Mouse (Mus musculus): ENCODE measurements around the gene Bicdl1. TPM values are rescaled to one million over a fixed set of nuclear protein-coding genes. Genes with fewer than 3 reads are reported as not detected.

Gene Bicdl1
- polyA plus RNA-seq, 1 experiment from 2014 or later, result 9.7 TPM

- Histone ChIP-seq H3K4me2 (ENCODE audit: low read depth, low read length) (no peak overlapping the region), H3K9me3 (ENCODE audit: control insufficient read depth, low read length) (no peaks in the 10 kb centered on the region), H3K36me3 (ENCODE audit: control insufficient read depth, insufficient read depth, low read length) (no peaks in the 10 kb centered on the region), H3K27me3 (replicated peaks; ENCODE audit: control insufficient read depth, insufficient read depth, low read length) (no peaks in the 10 kb centered on the region), H3K9ac (ENCODE audit: low read depth, low read length) (no peak overlapping the region), H3K27ac (ENCODE audit: low read length) (no peak overlapping the region), H3K4me3 (ENCODE audit: low read length) (no peak overlapping the region), H3K4me1 (ENCODE audit: control insufficient read depth, insufficient read depth, low read length) (no peaks in the 10 kb centered on the region)
- ATAC-seq, result no peak
- 84% methylated on average over 3 of the region's 3 CpGs for WGBS
Measured at GRCm38 (mm10) chr5:115717106-115717505, 14.3 kb downstream of the Bicdl1 start.

- Histone ChIP-seq H3K9ac (ENCODE audit: low read depth, low read length) (no peak overlapping the region), H3K4me1 (ENCODE audit: control insufficient read depth, insufficient read depth, low read length) (no peaks in the 10 kb centered on the region), H3K4me3 (ENCODE audit: low read length) (no peak overlapping the region), H3K9me3 (ENCODE audit: control insufficient read depth, low read length) (no peaks in the 10 kb centered on the region), H3K27ac (ENCODE audit: low read length) (no peak overlapping the region), H3K4me2 (ENCODE audit: low read depth, low read length) (no peak overlapping the region), H3K27me3 (replicated peaks; ENCODE audit: control insufficient read depth, insufficient read depth, low read length) (no peaks in the 10 kb centered on the region), H3K36me3 (ENCODE audit: control insufficient read depth, insufficient read depth, low read length) (no peaks in the 10 kb centered on the region)
- 60% methylated on average over 6 of the region's 6 CpGs for WGBS
- ATAC-seq, result no peak
Measured at GRCm38 (mm10) chr5:115716426-115716825, 15.0 kb downstream of the Bicdl1 start.

- Histone ChIP-seq H3K9me3 (ENCODE audit: control insufficient read depth, low read length) (no peaks in the 10 kb centered on the region), H3K36me3 (ENCODE audit: control insufficient read depth, insufficient read depth, low read length) (no peaks in the 10 kb centered on the region), H3K27me3 (replicated peaks; ENCODE audit: control insufficient read depth, insufficient read depth, low read length) (no peaks in the 10 kb centered on the region), H3K9ac (ENCODE audit: low read depth, low read length) (no peak overlapping the region), H3K4me3 (ENCODE audit: low read length) (no peak overlapping the region), H3K4me2 (ENCODE audit: low read depth, low read length) (no peak overlapping the region), H3K4me1 (ENCODE audit: control insufficient read depth, insufficient read depth, low read length) (no peaks in the 10 kb centered on the region), H3K27ac (ENCODE audit: low read length) (no peak overlapping the region)
- no peak for ATAC-seq
- 87% methylated on average over 7 of the region's 7 CpGs for WGBS
Measured at GRCm38 (mm10) chr5:115714761-115715160, 16.7 kb downstream of the Bicdl1 start.

GRCm38 (mm10) chr5:115712487-115712886 is 18.9 kb downstream of the Bicdl1 start:
- Histone ChIP-seq H3K27me3 (replicated peaks; ENCODE audit: control insufficient read depth, insufficient read depth, low read length) (no peaks in the 10 kb centered on the region), H3K9me3 (ENCODE audit: control insufficient read depth, low read length) (no peaks in the 10 kb centered on the region), H3K27ac (ENCODE audit: low read length) (no peak overlapping the region), H3K36me3 (ENCODE audit: control insufficient read depth, insufficient read depth, low read length) (no peaks in the 10 kb centered on the region), H3K4me3 (ENCODE audit: low read length) (no peak overlapping the region), H3K4me2 (ENCODE audit: low read depth, low read length) (no peak overlapping the region), H3K9ac (ENCODE audit: low read depth, low read length) (no peak overlapping the region), H3K4me1 (ENCODE audit: control insufficient read depth, insufficient read depth, low read length) (no peaks in the 10 kb centered on the region)
- ATAC-seq, result no peak
- 70% methylated on average over 6 of the region's 6 CpGs for WGBS

GRCm38 (mm10) chr5:115711636-115712419 is 19.6 kb downstream of the Bicdl1 start:
- no peak for ATAC-seq
- Histone ChIP-seq H3K4me2 (ENCODE audit: low read depth, low read length) (no peak overlapping the region), H3K27me3 (replicated peaks; ENCODE audit: control insufficient read depth, insufficient read depth, low read length) (no peaks in the 10 kb centered on the region), H3K9ac (ENCODE audit: low read depth, low read length) (no peak overlapping the region), H3K4me3 (ENCODE audit: low read length) (no peak overlapping the region), H3K27ac (ENCODE audit: low read length) (no peak overlapping the region), H3K36me3 (ENCODE audit: control insufficient read depth, insufficient read depth, low read length) (no peaks in the 10 kb centered on the region), H3K9me3 (ENCODE audit: control insufficient read depth, low read length) (no peaks in the 10 kb centered on the region), H3K4me1 (ENCODE audit: control insufficient read depth, insufficient read depth, low read length) (no peaks in the 10 kb centered on the region)
- 73% methylated on average over 11 of the region's 11 CpGs for WGBS

- Histone ChIP-seq H3K4me2 (ENCODE audit: low read depth, low read length) (no peak overlapping the region), H3K27me3 (replicated peaks; ENCODE audit: control insufficient read depth, insufficient read depth, low read length) (no peaks in the 10 kb centered on the region), H3K9me3 (ENCODE audit: control insufficient read depth, low read length) (no peaks in the 10 kb centered on the region), H3K9ac (ENCODE audit: low read depth, low read length) (no peak overlapping the region), H3K27ac (ENCODE audit: low read length) (no peak overlapping the region), H3K4me1 (ENCODE audit: control insufficient read depth, insufficient read depth, low read length) (no peaks in the 10 kb centered on the region), H3K36me3 (ENCODE audit: control insufficient read depth, insufficient read depth, low read length) (no peaks in the 10 kb centered on the region), H3K4me3 (ENCODE audit: low read length) (no peak overlapping the region)
- 86% methylated on average over 4 of the region's 4 CpGs for whole genome bisulfite sequencing
- ATAC-seq, result no peak
Measured at GRCm38 (mm10) chr5:115710171-115710570, 21.2 kb downstream of the Bicdl1 start.

- H3K27ac ChIP-seq (ENCODE audit: low read length), result no peak overlapping the region
- H3K36me3 ChIP-seq (ENCODE audit: control insufficient read depth, insufficient read depth, low read length), result no peaks in the 10 kb centered on the region
- H3K4me3 ChIP-seq (ENCODE audit: low read length), result no peak overlapping the region
- no peaks in the 10 kb centered on the region for H3K4me1 ChIP-seq (ENCODE audit: control insufficient read depth, insufficient read depth, low read length)
- H3K4me2 ChIP-seq (ENCODE audit: low read depth, low read length), result no peak overlapping the region
- ATAC-seq, result no peak
- H3K27me3 ChIP-seq (replicated peaks; ENCODE audit: control insufficient read depth, insufficient read depth, low read length), result no peaks in the 10 kb centered on the region
- no peak overlapping the region for H3K9ac ChIP-seq (ENCODE audit: low read depth, low read length)
- no peaks in the 10 kb centered on the region for H3K9me3 ChIP-seq (ENCODE audit: control insufficient read depth, low read length)
- 67% methylated on average over 3 of the region's 3 CpGs for WGBS
Measured at GRCm38 (mm10) chr5:115708930-115709329, 22.5 kb downstream of the Bicdl1 start.

GRCm38 (mm10) chr5:115701981-115702380 is 29.4 kb downstream of the Bicdl1 start:
- Histone ChIP-seq H3K9me3 (ENCODE audit: control insufficient read depth, low read length) (no peaks in the 10 kb centered on the region), H3K4me1 (ENCODE audit: control insufficient read depth, insufficient read depth, low read length) (no peaks in the 10 kb centered on the region), H3K9ac (ENCODE audit: low read depth, low read length) (no peak overlapping the region), H3K4me3 (ENCODE audit: low read length) (no peak overlapping the region), H3K4me2 (ENCODE audit: low read depth, low read length) (no peak overlapping the region), H3K27ac (ENCODE audit: low read length) (no peak overlapping the region), H3K36me3 (ENCODE audit: control insufficient read depth, insufficient read depth, low read length) (no peaks in the 10 kb centered on the region), H3K27me3 (replicated peaks; ENCODE audit: control insufficient read depth, insufficient read depth, low read length) (no peaks in the 10 kb centered on the region)
- 51% methylated on average over 3 of the region's 3 CpGs for WGBS
- ATAC-seq, result no peak

- Histone ChIP-seq H3K4me1 (ENCODE audit: control insufficient read depth, insufficient read depth, low read length) (no peaks in the 10 kb centered on the region), H3K4me3 (ENCODE audit: low read length) (no peak overlapping the region), H3K9me3 (ENCODE audit: control insufficient read depth, low read length) (no peaks in the 10 kb centered on the region), H3K27me3 (replicated peaks; ENCODE audit: control insufficient read depth, insufficient read depth, low read length) (no peaks in the 10 kb centered on the region), H3K4me2 (ENCODE audit: low read depth, low read length) (no peak overlapping the region), H3K9ac (ENCODE audit: low read depth, low read length) (no peak overlapping the region), H3K27ac (ENCODE audit: low read length) (no peak overlapping the region), H3K36me3 (ENCODE audit: control insufficient read depth, insufficient read depth, low read length) (no peaks in the 10 kb centered on the region)
- 82% methylated on average over 4 of the region's 4 CpGs for WGBS
- ATAC-seq, result no peak
Measured at GRCm38 (mm10) chr5:115701215-115701614, 30.2 kb downstream of the Bicdl1 start.

- H3K27me3 ChIP-seq (replicated peaks; ENCODE audit: control insufficient read depth, insufficient read depth, low read length), result no peaks in the 10 kb centered on the region
- ATAC-seq, result no peak
- H3K9me3 ChIP-seq (ENCODE audit: control insufficient read depth, low read length), result no peaks in the 10 kb centered on the region
- no peaks in the 10 kb centered on the region for H3K36me3 ChIP-seq (ENCODE audit: control insufficient read depth, insufficient read depth, low read length)
- H3K4me2 ChIP-seq (ENCODE audit: low read depth, low read length), result no peak overlapping the region
- H3K9ac ChIP-seq (ENCODE audit: low read depth, low read length), result no peak overlapping the region
- no peak overlapping the region for H3K27ac ChIP-seq (ENCODE audit: low read length)
- 85% methylated on average over 5 of the region's 5 CpGs for WGBS
- no peaks in the 10 kb centered on the region for H3K4me1 ChIP-seq (ENCODE audit: control insufficient read depth, insufficient read depth, low read length)
- H3K4me3 ChIP-seq (ENCODE audit: low read length), result no peak overlapping the region
Measured at GRCm38 (mm10) chr5:115696811-115697210, 34.6 kb downstream of the Bicdl1 start.

Measured in intestine, embryonic 16.5 days (tissue).